Mouse (Mus musculus) lung, postnatal 0 days (tissue): ENCODE measurements around the gene Spag16. TPM values are rescaled to one million over a fixed set of nuclear protein-coding genes. Genes with fewer than 3 reads are reported as not detected.

Experiments used
- ATAC-seq: fragments of 200-750 bp; cut with Nextera tagmentation; 2 replicates; pipeline ENCODE4 v1.8.0; 2017; ENCODE audit warnings: moderate library complexity
- DNase-seq: peaks from one replicate; pipeline ENCODE4 v3.0.0-alpha.2; 2016; ENCODE audit warnings: low spot score
- H3K27ac ChIP-seq: fragments of 300-500 bp; sonication (generic); 2 replicates; pipeline ENCODE4 v1.5.1; 2014; ENCODE audit warnings: antibody characterized with exemption, mild to moderate bottlenecking, low read length, mixed read lengths
- H3K27me3 ChIP-seq: fragments of 300-500 bp; sonication (generic); replicated peaks from 2 replicates; pipeline ENCODE4 v1.6.1; 2014; ENCODE audit warnings: low read length, mixed read lengths; ENCODE audit not compliant: insufficient read depth
- H3K36me3 ChIP-seq: fragments of 300-500 bp; sonication (generic); 2 replicates; pipeline ENCODE4 v1.6.1; 2014; ENCODE audit warnings: low read length, mixed read lengths; ENCODE audit not compliant: insufficient read depth
- H3K4me1 ChIP-seq: fragments of 300-500 bp; sonication (generic); 2 replicates; pipeline ENCODE4 v1.6.1; 2014; ENCODE audit warnings: antibody characterized with exemption, low read depth, low read length, mixed read lengths; ENCODE audit not compliant: insufficient read depth
- H3K4me2 ChIP-seq: fragments of 300-500 bp; sonication (generic); replicated peaks from 2 replicates; pipeline ENCODE4 v1.6.1; 2014; ENCODE audit warnings: low read depth, mild to moderate bottlenecking, low read length, moderate library complexity, mixed read lengths
- H3K4me3 ChIP-seq: fragments of 300-500 bp; sonication (generic); 2 replicates; pipeline ENCODE4 v1.5.1; 2014; ENCODE audit warnings: low read depth, low read length
- H3K9ac ChIP-seq: fragments of 300-500 bp; sonication (generic); replicated peaks from 2 replicates; pipeline ENCODE4 v1.6.1; 2014; ENCODE audit warnings: low read depth, mild to moderate bottlenecking
- H3K9me3 ChIP-seq: fragments of 300-500 bp; sonication (generic); 2 replicates; pipeline ENCODE4 v1.6.1; 2016; ENCODE audit warnings: low read length, mixed read lengths
- CTCF ChIP-seq: IDR thresholded peaks from 2 replicates; pipeline ENCODE4 v1.5.1; 2016; ENCODE audit warnings: antibody characterized with exemption, mild to moderate bottlenecking
- EP300 ChIP-seq: IDR thresholded peaks from 2 replicates; pipeline ENCODE4 v1.6.1; 2016; ENCODE audit warnings: antibody characterized with exemption, mild to moderate bottlenecking, control low read depth
- WGBS: fragments of 180-500 bp; shearing (Covaris S2); extraction: QIAGEN DNeasy Blood & Tissue Kit; methylation state at CpG from one replicate; pipeline ENCODE4 v1.1.7; 2014; 5-methylcytosine and 5-hydroxymethylcytosine counted together
- polyA plus RNA-seq: library from polyadenylated mRNA; unstranded; fragments of >200 nt; fragmentation: Nextera tagmentation; extraction: Ambion mirVana; gene quantifications from 2 replicates; pipeline ENCODE4 v1.2.1, GENCODE M21; 2015

Gene Spag16
- polyA plus RNA-seq, 1 experiment from 2014 or later, result 3.3 TPM

DNA sequence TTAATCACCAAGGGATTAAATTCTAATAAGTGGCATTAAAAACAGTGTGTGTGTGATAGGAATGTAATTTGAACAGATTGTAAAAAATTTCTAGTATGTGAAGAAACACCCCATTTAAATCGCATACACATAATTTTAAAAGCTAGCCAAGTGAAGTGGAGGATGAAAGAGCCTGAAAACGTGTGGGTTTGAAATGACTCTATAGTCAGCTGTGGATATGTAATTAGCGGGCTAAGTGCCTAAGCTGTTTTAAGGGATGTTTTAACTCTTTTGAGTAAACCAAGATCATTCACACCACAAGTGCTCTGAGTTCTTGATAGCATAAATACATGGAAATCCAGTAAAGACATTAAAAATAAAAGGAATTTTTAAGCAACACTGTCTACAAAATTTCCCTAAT, 524.6 kb downstream of the Spag16 start:
- no peak overlapping the region for H3K9ac ChIP-seq
- H3K27ac ChIP-seq, result no peak overlapping the region
- no peak for ATAC-seq
- no peaks in the 10 kb centered on the region for H3K4me1 ChIP-seq
- TF ChIP-seq EP300 (no peak), CTCF (no peak)
- no peak overlapping the region for H3K4me2 ChIP-seq
- H3K36me3 ChIP-seq, result no peaks in the 10 kb centered on the region
- no peaks in the 10 kb centered on the region for H3K27me3 ChIP-seq
- WGBS, result 65% methylated on average over 3 of the region's 3 CpGs
- H3K4me3 ChIP-seq, result no peak overlapping the region
- no peaks in the 10 kb centered on the region for H3K9me3 ChIP-seq
- no peak for DNase-seq

DNA sequence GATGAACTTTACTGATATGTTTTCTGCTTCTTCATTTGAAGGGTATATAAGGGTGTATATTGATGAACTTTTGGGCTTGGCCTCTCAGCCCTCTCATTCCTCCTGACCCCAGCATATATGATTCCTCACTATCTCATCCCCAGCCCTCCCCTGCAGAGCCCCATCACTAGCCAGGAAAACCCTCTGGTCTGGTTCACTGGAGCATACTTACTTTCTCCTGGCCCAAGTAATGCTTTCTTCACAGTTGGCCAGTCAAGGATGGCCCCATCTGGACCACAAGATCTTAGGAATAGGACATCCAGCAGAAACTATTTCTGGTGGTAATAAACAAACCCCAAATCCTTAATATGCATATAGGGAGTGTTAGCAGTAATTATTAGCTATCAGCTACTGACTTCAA, 527.2 kb downstream of the Spag16 start:
- Histone ChIP-seq H3K9me3 (no peaks in the 10 kb centered on the region), H3K27ac (no peak overlapping the region), H3K4me2 (no peak overlapping the region), H3K36me3 (no peaks in the 10 kb centered on the region), H3K4me3 (no peak overlapping the region), H3K4me1 (no peaks in the 10 kb centered on the region), H3K9ac (no peak overlapping the region), H3K27me3 (no peaks in the 10 kb centered on the region)
- ATAC-seq (no peak), DNase-seq (no peak)
- TF ChIP-seq CTCF (no peak), EP300 (no peak)

DNA sequence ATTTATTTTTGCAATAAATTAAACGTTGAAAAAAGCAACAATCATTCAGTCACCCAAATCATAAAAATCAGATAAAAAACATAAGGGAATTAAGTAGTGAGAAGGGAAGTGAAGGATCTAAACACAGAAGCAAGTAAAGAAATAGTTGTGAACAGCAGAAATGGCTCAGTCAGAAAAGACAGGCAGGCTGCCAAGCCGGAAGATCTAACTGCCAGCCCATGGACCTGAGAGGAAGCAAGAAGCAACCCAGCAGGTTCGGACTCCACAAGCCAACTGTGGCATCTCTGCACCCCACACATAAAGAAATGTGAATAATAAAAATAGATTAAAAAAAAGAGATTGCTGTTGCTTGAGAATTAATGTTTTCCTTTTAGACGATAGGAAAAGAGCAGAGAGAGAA, 545.0 kb downstream of the Spag16 start:
- Histone ChIP-seq H3K9me3 (no peaks in the 10 kb centered on the region), H3K4me3 (no peak overlapping the region), H3K9ac (no peak overlapping the region), H3K27ac (no peak overlapping the region), H3K27me3 (no peaks in the 10 kb centered on the region), H3K4me1 (no peaks in the 10 kb centered on the region), H3K4me2 (no peak overlapping the region), H3K36me3 (no peaks in the 10 kb centered on the region)
- WGBS, result 42% methylated on average over 4 of the region's 4 CpGs
- DNase-seq (no peak), ATAC-seq (no peak)
- TF ChIP-seq CTCF (no peak), EP300 (no peak)

DNA sequence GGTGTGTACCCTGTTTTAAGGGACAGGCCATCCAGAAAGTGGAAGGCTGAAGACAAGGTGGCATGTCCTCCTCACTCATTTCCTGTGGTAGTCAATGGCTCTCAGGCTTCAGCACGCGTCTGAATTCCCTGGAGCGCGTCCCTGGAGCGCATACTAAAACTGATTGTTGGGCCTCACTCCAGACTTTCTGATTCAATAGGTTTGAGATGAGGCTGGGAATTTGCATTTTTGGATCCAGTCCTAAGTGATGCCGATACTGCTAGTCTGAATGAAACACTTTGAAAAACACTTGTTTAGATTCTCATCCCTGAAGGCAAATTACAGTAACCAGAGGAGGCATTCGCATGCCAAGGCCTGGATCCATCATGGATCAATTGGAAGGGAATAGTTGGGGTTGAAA, 553.3 kb downstream of the Spag16 start:
- no peak for ATAC-seq
- H3K4me3 ChIP-seq, result no peak overlapping the region
- no peak for TF ChIP-seq CTCF
- TF ChIP-seq EP300, result no peak
- no peak overlapping the region for H3K4me2 ChIP-seq
- no peaks in the 10 kb centered on the region for H3K27me3 ChIP-seq
- DNase-seq, result no peak
- H3K36me3 ChIP-seq, result no peaks in the 10 kb centered on the region
- H3K9ac ChIP-seq, result no peak overlapping the region
- WGBS, result 87% methylated on average over 7 of the region's 7 CpGs
- H3K4me1 ChIP-seq, result no peaks in the 10 kb centered on the region
- no peak overlapping the region for H3K27ac ChIP-seq
- no peaks in the 10 kb centered on the region for H3K9me3 ChIP-seq

DNA sequence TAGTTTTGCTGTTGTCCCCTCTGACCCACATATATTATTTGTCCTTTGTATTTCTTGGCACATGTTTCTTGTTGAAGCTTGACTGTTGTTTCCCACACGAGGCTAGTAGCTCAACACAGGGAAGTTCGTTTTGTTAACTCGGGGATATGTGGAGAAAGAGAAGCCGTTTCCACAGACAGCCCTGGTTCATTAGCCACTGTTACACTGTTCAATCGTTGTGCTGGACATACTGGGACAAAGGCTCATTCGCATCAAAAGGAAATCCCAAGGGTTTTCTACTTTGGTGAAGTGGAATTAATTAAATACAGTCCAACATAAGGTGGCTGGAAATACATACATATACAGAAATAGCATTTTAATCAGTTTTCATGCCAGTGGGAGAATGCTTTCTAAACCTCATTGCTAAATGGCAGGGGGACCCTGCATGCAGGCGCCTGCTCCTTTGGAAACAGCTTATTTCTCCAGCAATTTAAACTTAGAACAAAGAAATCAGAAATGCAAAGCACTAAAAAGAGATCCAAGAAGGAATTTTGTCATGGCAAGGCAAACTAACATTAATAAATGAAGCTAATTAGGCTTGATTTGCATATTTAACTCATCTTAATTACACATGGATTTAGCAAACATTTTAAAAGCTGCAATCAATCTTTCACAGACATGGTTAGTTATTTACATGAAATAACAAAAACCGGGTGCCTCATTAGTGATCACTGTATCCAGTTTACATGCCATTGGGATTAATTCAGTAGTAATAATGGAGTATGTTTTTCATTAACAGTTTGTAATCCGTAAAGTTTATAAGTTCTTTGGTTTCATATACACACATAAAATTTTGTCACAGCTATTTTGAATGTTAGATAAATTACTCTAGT, 615.7 kb downstream of the Spag16 start:
- WGBS, result 73% methylated on average over 9 of the region's 9 CpGs
- Histone ChIP-seq H3K27ac (no peak overlapping the region), H3K36me3 (no peaks in the 10 kb centered on the region), H3K4me2 (no peak overlapping the region), H3K27me3 (no peaks in the 10 kb centered on the region), H3K9me3 (no peaks in the 10 kb centered on the region), H3K9ac (no peak overlapping the region), H3K4me3 (no peak overlapping the region), H3K4me1 (no peaks in the 10 kb centered on the region)
- ATAC-seq, result no peak
- DNase-seq, result no peak
- TF ChIP-seq EP300 (no peak), CTCF (no peak)

DNA sequence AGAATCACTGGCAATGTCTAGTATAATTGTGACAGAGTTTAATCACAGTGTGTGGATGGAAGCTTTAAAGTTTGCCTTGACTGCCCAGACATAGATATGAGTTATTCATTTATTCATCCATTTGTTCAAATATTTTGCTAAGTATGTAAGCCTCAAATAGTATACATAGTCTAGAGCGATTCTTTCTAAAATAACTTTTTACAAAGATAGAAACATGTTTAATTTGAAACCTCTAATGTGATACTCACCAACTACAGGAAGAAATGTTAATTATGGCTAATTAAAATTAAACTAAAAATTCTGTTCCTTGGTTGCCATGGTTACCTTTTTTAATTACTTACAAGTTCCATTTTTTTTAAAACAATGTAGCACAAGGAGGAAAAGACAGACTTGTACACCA, 653.1 kb downstream of the Spag16 start:
- H3K9me3 ChIP-seq, result no peaks in the 10 kb centered on the region
- H3K4me2 ChIP-seq, result no peak overlapping the region
- TF ChIP-seq CTCF (no peak), EP300 (no peak)
- ATAC-seq (no peak), DNase-seq (no peak)
- no peaks in the 10 kb centered on the region for H3K36me3 ChIP-seq
- no peak overlapping the region for H3K27ac ChIP-seq
- no peak overlapping the region for H3K4me3 ChIP-seq
- 89% methylated on average over 1 of the region's 1 CpGs for WGBS
- H3K9ac ChIP-seq, result no peak overlapping the region
- H3K4me1 ChIP-seq, result no peaks in the 10 kb centered on the region
- no peaks in the 10 kb centered on the region for H3K27me3 ChIP-seq
